Mouse (Mus musculus) ES-Bruce4 (cell line): Measurements from ENCODE around the gene Hivep2. TPM values are rescaled to one million over a fixed set of nuclear protein-coding genes. Genes with fewer than 3 reads are reported as not detected.

Experiments
- H3K27ac ChIP-seq: 2 replicates; pipeline ENCODE4 v1.5.1; 2012; ENCODE audit warnings: low read length, inconsistent platforms; ENCODE audit not compliant: insufficient read depth
- H3K27me3 ChIP-seq: 2 replicates; pipeline ENCODE4 v1.6.1; 2012; ENCODE audit warnings: mild to moderate bottlenecking, low read length, inconsistent platforms; ENCODE audit not compliant: control insufficient read depth, poor library complexity, insufficient read depth, severe bottlenecking
- H3K36me3 ChIP-seq: 2 replicates; pipeline ENCODE4 v1.6.1; 2012; ENCODE audit warnings: inconsistent platforms, mild to moderate bottlenecking, low read length, moderate library complexity; ENCODE audit not compliant: control insufficient read depth, poor library complexity, insufficient read depth, severe bottlenecking
- H3K4me1 ChIP-seq: one replicate; pipeline ENCODE4 v1.8.1; 2011; ENCODE audit warnings: low read length; ENCODE audit not compliant: control insufficient read depth, insufficient read depth
- H3K4me3 ChIP-seq: 2 replicates; pipeline ENCODE4 v1.5.1; 2011; ENCODE audit warnings: low read depth, mild to moderate bottlenecking, low read length
- H3K9ac ChIP-seq: 2 replicates; pipeline ENCODE4 v1.6.1; 2012; ENCODE audit warnings: low read depth, mild to moderate bottlenecking, inconsistent platforms; ENCODE audit not compliant: poor library complexity, severe bottlenecking
- H3K9me3 ChIP-seq: replicated peaks from 2 replicates; pipeline ENCODE4 v1.6.1; 2012; ENCODE audit warnings: mild to moderate bottlenecking, low read length, inconsistent platforms; ENCODE audit not compliant: control insufficient read depth, poor library complexity, insufficient read depth, severe bottlenecking
- CTCF ChIP-seq: IDR thresholded peaks from one replicate; pipeline ENCODE4 v1.8.1; 2011; ENCODE audit warnings: low read depth, low read length
- EP300 ChIP-seq: IDR thresholded peaks from 2 replicates; pipeline ENCODE4 v1.6.1; 2011; ENCODE audit warnings: low read depth, low read length; ENCODE audit not compliant: insufficient read depth
- POLR2A ChIP-seq: IDR thresholded peaks from one replicate; pipeline ENCODE4 v1.8.1; 2011; ENCODE audit warnings: low read length; ENCODE audit not compliant: insufficient read depth
- polyA plus RNA-seq: library from polyadenylated mRNA; stranded (reverse); fragments of >200 nt; gene quantifications from 2 replicates; pipeline ENCODE4 v1.2.4, GENCODE M21; 2011; ENCODE audit warnings: low read depth; ENCODE audit not compliant: missing spikeins, insufficient read depth, insufficient read length

The Hivep2 gene
- polyA plus RNA-seq, 1 experiment: 3.4 TPM

DNA sequence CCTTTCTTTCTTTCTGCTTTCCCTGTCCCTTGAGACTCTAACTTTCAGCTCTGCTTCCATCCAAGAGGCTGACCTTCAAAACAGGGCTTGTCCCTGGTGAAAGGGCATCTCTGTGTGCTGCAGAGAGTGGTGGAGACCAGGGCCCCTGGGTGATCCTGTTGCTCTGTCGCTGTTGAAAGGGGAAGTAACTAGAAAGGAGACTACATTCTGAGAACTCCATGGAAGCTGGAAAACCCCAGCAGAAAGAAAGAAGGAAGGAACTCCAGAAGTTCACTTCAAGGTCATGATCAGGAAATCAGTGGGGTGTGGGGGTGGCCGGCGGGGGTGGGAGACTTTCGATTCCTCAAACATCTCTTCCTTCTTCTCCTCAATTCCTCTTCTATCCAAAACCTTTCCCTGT is 208.2 kb downstream of the Hivep2 start:
- H3K27me3 ChIP-seq: no peaks in the 10 kb centered on the region
- TF ChIP-seq CTCF (no peak), POLR2A (no peak), EP300 (no peak)
- peaks cover 1% of the 10 kb centered on the region for H3K4me1 ChIP-seq
- H3K27ac ChIP-seq: no peak overlapping the region
- H3K9me3 ChIP-seq: no peaks in the 10 kb centered on the region
- no peaks in the 10 kb centered on the region for H3K36me3 ChIP-seq
- H3K4me3 ChIP-seq: no peak overlapping the region
- no peak overlapping the region for H3K9ac ChIP-seq

DNA sequence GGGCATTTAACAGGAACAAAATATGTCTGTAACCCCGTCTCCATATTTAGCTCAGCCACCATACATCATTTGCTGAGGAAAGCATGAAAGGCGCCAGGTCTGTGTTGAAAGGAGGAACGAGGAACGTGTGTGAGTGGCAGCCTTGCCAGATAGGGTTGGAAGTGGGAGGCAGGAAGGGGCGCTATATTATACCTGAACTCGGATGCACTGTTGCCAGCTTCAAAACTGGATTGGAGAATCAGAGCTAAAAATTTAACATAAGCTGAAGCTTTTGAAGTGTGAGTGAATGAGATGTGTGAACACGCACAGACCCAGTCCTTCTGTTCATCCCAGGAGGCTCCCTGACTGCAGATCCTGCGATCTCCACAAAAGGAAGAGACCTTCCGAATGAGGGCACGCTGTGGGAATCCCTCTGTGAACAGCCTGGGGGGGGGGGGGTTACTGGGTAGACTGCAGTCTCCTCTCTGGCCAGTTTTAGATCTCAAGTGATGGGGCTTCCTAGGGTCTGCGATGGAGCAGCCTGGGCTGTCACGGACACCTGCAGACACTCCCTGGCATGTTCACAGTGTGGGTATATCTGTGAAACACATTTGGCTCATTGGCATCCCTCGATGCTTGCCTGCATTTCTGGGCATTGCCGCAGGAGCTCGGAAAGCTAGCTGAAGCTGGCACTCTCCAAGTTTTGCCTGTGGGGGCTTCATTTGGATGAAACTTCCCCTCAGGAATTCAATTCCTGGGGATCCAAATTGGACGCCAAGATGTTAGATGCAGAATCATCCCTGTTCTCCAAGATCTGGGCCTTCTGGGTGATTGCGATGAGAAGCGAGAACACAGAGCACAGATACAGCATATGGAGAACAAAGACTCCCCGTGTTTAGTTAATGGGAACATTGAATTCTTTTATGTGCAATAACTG is 213.8 kb downstream of the Hivep2 start:
- Histone ChIP-seq H3K4me1 (no peaks in the 10 kb centered on the region), H3K36me3 (no peaks in the 10 kb centered on the region), H3K27ac (no peak overlapping the region), H3K27me3 (no peaks in the 10 kb centered on the region), H3K9ac (no peak overlapping the region), H3K9me3 (no peaks in the 10 kb centered on the region), H3K4me3 (no peak overlapping the region)
- TF ChIP-seq EP300: no peak
- TF ChIP-seq CTCF: no peak
- TF ChIP-seq POLR2A: no peak

- Histone ChIP-seq H3K4me1 (no peaks in the 10 kb centered on the region), H3K9me3 (no peaks in the 10 kb centered on the region), H3K27me3 (no peaks in the 10 kb centered on the region), H3K36me3 (no peaks in the 10 kb centered on the region), H3K4me3 (no peak overlapping the region), H3K27ac (no peak overlapping the region), H3K9ac (no peak overlapping the region)
- no peak for TF ChIP-seq CTCF
- no peak for TF ChIP-seq POLR2A
- TF ChIP-seq EP300: no peak
Observed at GRCm38 (mm10) chr10:14186352-14186976, 220.6 kb downstream of the Hivep2 start.

DNA sequence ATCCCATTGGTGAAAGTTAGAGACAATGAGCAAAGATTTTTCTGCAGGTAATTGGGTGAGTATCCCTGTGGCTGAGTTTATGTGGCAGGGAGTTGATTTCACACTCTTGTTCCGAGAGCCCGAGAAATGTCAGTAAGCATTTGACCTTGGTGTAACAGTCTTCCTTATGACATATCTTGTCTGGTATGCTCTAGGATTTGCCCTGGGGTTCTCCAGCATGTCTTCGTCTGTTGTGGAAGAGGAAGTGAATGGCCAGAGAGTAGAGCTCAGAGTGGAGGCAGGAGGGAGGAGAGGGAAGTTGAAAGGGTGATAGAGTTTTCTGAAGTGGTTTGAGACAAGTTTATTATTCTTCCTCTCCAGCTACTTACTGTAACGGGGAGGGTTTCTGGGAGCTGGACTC is 223.2 kb downstream of the Hivep2 start:
- no peaks in the 10 kb centered on the region for H3K27me3 ChIP-seq
- no peaks in the 10 kb centered on the region for H3K9me3 ChIP-seq
- no peaks in the 10 kb centered on the region for H3K36me3 ChIP-seq
- no peak overlapping the region for H3K4me3 ChIP-seq
- no peak overlapping the region for H3K27ac ChIP-seq
- no peak overlapping the region for H3K9ac ChIP-seq
- TF ChIP-seq EP300 (no peak), POLR2A (no peak), CTCF (no peak)
- no peaks in the 10 kb centered on the region for H3K4me1 ChIP-seq

- TF ChIP-seq CTCF (no peak), EP300 (no peak), POLR2A (no peak)
- no peaks in the 10 kb centered on the region for H3K27me3 ChIP-seq
- no peak overlapping the region for H3K27ac ChIP-seq
- H3K4me3 ChIP-seq: no peak overlapping the region
- no peaks in the 10 kb centered on the region for H3K9me3 ChIP-seq
- no peak overlapping the region for H3K9ac ChIP-seq
- H3K4me1 ChIP-seq: no peaks in the 10 kb centered on the region
- H3K36me3 ChIP-seq: no peaks in the 10 kb centered on the region
Observed at GRCm38 (mm10) chr10:14191202-14191601, 225.3 kb downstream of the Hivep2 start.

- Histone ChIP-seq H3K9ac (no peak overlapping the region), H3K27me3 (no peaks in the 10 kb centered on the region), H3K9me3 (no peaks in the 10 kb centered on the region), H3K4me1 (no peaks in the 10 kb centered on the region), H3K4me3 (no peak overlapping the region), H3K36me3 (no peaks in the 10 kb centered on the region), H3K27ac (no peak overlapping the region)
- TF ChIP-seq POLR2A: no peak
- no peak for TF ChIP-seq CTCF
- no peak for TF ChIP-seq EP300
Observed at GRCm38 (mm10) chr10:14192156-14192555, 226.3 kb downstream of the Hivep2 start.
